Mouse (Mus musculus) retina, adult 2 months (tissue): ENCODE results near the gene Cat.

Experiments
- DNase-seq: peaks from one replicate; pipeline ENCODE4 v3.0.0-alpha.2; 2012; ENCODE audit warnings: low read depth, low spot score

Gene Cat

DNA sequence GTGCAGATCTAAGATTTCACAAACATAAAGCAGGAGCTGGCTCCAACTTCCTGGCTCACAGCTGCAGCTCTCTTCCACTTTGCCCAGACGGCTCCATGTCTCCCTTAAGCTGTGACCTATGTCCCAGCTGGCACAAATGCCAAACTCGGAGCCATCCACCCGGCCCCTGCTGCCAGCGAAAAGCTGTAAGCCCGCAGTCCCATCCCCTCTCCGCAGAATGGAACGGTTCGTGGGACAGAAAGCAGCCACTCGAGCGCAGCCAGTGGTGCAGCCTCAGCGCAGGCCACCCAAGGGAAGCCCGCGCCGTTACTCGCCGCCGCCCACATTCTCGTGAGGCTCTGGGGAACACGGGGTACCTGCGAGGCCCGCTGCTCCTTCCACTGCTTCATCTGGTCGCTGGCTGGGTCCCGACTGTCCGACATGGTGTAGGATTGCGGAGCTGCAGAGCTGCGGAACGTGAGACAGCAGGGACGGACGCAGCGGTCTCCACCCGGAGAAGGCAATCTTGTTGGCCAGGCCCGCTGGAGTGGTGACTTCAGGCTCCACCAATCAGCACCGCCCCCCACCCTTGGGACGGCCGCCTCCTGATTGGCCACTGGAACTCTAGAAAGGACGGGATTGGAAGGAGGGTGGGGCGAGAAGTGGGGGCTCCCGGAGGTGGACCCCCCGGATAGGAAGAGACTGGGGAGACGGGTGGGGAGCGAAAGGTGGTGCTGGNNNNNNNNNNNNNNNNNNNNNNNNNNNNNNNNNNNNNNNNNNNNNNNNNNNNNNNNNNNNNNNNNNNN is at the start of gene Cat:
TSS of gene Cat (minus strand) at position 544 of the 785 bp plus-strand sequence.
- DNase-seq: peak; percentile 73

GRCm38 (mm10) chr2:103525596-103525995 is 40.6 kb upstream of the Cat start:
- no peak for DNase-seq

- DNase-seq: no peak
Measured at GRCm38 (mm10) chr2:103516472-103516871, 31.5 kb upstream of the Cat start.

GRCm38 (mm10) chr2:103515513-103516180 is 30.7 kb upstream of the Cat start:
- DNase-seq: no peak

GRCm38 (mm10) chr2:103512066-103512795 is 27.3 kb upstream of the Cat start:
- no peak for DNase-seq

DNA sequence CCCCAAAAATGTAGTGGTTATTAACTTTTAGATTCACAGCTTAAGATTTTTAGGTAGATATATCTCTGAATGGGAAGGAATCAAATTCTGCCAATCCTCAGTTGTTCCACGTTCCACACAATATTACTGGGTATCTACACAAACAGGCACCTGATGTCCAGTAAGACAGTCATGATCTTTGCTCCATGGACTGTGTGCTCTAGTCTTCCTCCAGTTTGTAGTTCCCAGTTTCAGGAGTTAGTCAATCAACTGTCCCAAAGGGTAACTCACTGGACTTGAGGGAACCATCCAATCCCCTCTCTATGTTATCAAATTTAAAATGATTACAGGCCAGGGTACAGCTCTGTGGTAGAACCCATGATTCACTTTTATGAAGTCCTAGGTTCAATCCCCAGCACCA is 26.7 kb upstream of the Cat start:
- DNase-seq: no peak

GRCm38 (mm10) chr2:103511042-103511441 is 26.1 kb upstream of the Cat start:
- DNase-seq: no peak

- DNase-seq: no peak
Measured at GRCm38 (mm10) chr2:103507651-103508050, 22.7 kb upstream of the Cat start.

DNA sequence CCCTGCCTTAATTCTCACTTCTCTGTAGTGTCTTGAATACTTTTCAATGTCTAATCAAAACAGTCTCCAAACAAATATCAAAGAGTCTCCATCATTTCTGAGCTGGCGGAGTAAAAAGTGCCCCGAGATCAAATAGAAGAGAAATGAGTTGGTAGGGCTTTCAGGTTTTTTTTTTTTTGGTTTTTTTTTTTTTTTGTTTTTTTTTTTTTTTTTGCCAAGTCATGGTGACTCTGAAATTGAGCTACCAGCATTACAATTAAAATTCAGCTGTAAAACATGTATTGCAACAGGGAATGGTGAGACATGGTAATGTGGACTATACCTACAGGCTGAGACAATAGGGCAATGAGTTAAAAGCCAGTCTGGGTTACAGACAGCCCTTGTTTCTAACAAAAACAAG is 21.0 kb upstream of the Cat start:
- no peak for DNase-seq

DNA sequence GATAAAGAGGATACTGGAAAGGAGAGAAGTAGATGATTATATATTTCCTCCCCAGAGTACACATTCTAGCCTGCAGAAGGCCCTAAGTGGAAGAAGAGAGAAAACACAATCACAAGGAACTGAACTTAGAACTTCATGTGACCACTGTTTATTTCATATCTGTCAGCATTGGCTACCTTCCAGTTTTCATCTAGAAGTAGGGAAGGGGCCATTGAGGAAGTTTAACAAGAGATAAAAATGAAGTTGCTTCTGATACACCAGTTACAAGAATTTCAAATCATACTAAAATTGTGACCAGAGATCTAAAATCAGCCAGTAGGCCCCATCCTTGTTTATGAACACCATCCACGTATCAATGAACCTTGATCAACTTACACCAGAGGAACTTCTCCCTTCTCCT is 19.5 kb upstream of the Cat start:
- no peak for DNase-seq

DNA sequence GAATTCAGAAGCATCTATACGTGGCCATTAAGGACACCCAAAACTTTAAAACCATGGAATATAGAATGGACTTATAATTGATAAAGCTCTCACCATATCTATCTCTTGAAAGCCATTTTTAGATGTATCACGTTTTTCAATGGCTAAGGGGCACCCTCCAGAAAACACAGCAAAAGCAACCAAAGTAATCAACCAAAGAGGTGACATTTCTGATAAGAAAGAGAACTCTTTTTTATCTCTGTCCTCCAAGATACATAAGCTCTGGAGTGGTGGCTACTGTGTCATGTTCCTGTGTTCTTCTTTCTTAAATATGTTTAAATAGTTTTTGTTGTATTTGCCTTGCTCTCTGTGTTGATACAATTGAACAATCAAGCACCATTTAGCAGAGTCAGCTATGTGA is 15.8 kb upstream of the Cat start:
- no peak for DNase-seq

GRCm38 (mm10) chr2:103495633-103496418 is 10.9 kb upstream of the Cat start:
- DNase-seq: no peak

- DNase-seq: no peak
Measured at GRCm38 (mm10) chr2:103493827-103494226, 8.9 kb upstream of the Cat start.

DNA sequence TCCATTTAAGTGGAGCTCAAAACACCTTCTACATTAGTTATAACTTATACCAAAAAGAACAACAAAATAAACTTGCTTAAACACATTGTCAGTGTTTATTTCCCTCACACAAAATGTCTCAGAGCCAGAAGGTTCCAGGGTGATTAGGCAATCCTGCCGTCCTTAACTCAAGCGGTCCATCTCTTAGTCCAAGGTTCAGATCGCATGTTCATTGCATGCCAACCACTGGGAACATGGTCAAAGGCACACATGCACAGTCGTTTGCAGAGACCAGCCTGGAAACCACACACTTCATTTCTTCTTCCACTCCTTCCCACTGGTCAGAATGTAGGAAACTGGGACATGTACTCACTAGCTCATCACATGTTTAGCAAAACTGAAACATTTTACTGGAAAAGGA is 7.6 kb upstream of the Cat start:
- DNase-seq: no peak

GRCm38 (mm10) chr2:103483986-103484520 is 907 bp downstream of the Cat start:
- DNase-seq: no peak

DNA sequence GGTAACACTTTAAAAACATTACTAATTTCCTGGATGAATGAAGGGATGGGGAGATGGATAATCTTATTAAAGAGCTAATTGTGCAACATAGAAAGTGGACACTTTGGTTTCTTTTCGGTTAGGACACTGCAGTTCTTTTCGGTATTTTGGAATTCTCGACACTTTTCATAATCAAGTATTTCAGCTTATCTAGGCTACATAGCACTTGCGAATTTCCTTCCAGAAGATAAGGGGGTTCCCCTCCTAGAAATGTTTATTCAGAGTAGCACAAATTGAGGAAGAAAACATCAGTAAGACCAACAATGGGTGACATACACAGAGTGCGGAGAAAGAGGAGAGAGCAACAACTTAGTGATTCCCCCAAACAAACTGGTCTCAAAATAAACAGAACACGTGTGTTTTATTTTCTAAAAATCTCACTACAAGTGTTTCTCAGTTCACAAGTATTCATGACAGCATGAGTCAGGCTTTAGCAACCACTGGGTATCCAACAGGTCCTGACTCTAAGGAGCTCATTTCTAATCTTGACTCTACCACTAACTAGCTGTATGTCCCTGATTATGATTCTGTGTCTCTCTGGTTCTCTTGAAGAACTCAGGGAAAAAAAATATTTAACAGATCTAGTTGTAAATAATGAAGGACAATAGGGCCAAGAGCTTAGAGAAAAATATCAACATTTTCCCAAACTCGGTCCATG is 1.5 kb downstream of the Cat start:
- no peak for DNase-seq

DNA sequence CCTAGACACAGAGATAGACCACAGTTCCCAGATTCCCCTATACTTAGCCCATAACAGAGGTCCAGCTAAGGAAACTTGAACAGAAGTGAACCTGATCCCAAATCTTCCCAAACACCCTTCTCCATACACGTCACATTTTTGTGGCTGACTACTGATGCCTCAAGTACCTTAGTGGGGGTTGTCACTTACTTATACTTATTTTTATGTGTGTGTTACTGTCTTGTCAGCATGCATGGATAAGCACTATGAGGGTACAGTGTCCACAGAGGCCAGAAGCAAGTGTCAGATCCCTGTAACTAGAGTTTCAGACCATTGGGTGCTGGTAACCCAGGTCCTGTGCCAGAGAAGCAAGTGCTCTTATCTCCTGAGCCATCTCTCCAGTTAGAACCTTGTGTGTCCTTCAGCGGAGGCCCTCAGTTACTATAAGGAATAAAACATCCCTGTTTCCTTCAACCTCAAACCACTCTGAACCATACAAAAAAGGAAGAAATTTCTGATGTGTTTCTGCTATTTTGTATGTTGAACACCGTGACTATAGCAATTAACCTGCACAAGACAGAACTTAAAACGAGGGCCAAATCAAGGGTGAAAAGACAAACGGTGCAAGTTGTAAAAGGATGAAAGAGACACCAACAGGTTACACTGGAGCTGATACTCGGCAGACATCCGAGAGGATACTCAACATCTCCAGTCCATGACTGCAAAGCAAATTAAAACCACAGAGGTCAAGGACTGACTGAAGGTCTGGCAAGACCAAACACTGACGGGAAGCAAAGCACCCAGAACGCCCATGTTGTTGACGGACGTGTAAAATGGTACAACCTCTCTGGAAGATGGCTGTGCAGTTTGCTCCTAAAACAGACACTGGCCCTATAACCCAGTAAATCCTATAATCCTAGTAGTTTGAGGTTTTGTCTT is 3.4 kb downstream of the Cat start:
- no peak for DNase-seq

- DNase-seq: no peak
Measured at GRCm38 (mm10) chr2:103480871-103481270, 4.1 kb downstream of the Cat start.

DNA sequence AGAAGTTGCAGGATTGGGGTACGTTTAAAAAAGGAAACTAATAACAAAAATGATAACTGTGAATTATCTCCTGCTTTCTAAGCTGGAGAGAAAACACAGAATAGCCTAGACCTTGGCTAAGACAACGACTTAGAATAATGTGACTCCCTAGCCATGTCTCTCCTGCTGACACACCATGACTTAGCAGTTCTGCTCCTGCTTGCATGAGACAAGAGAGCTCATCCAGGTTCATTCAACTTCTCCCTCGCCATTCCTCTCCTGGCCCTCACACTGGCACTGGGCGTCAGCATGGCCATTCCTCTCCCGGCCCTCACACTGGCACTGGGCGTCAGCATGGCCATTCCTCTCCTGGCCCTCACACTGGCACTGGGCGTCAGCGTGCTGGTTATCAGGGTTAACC is 4.7 kb downstream of the Cat start:
- no peak for DNase-seq

GRCm38 (mm10) chr2:103478326-103478725 is 6.6 kb downstream of the Cat start:
- DNase-seq: no peak
